Mouse (Mus musculus): Measurements from ENCODE around the gene Tssk4.

GRCm38 (mm10) chr14:55697226-55697625 lies 47.2 kb downstream of the Tssk4 start:
- TF ChIP-seq HCFC1 (IDR thresholded peaks at IDR 0.05; ENCODE audit: borderline replicate concordance, insufficient read depth, low read length) (no peak), ZNF384 (IDR thresholded peaks at IDR 0.05; ENCODE audit: low read depth, low read length) (no peak)
